Mouse (Mus musculus) hindbrain, embryonic 16.5 days (tissue): ENCODE data around the gene Scamp4. TPM values are rescaled to one million over a fixed set of nuclear protein-coding genes. Genes with fewer than 3 reads are reported as not detected.

Experiments used
- ATAC-seq: fragments of 200-750 bp; cut with Nextera tagmentation; 2 replicates; pipeline ENCODE4 v1.8.0; 2017; ENCODE audit warnings: moderate TSS enrichment, moderate library complexity
- H3K27ac ChIP-seq: fragments of 300-500 bp; sonication (generic); 2 replicates; pipeline ENCODE4 v1.5.1; 2014; ENCODE audit warnings: low read depth, mild to moderate bottlenecking, control low read depth, low read length, moderate library complexity
- H3K27me3 ChIP-seq: fragments of 300-500 bp; sonication (generic); replicated peaks from 2 replicates; pipeline ENCODE4 v1.6.1; 2014; ENCODE audit warnings: low read length; ENCODE audit not compliant: control insufficient read depth, insufficient read depth
- H3K36me3 ChIP-seq: fragments of 300-500 bp; sonication (generic); 2 replicates; pipeline ENCODE4 v1.6.1; 2014; ENCODE audit warnings: mild to moderate bottlenecking, low read length, moderate library complexity, mixed read lengths; ENCODE audit not compliant: control insufficient read depth, insufficient read depth
- H3K4me1 ChIP-seq: fragments of 300-500 bp; sonication (generic); 2 replicates; pipeline ENCODE4 v1.6.1; 2014; ENCODE audit warnings: low read depth, low read length; ENCODE audit not compliant: control insufficient read depth, insufficient read depth
- H3K4me2 ChIP-seq: fragments of 300-500 bp; sonication (generic); 2 replicates; pipeline ENCODE4 v1.6.1; 2014; ENCODE audit warnings: mild to moderate bottlenecking, low read length, control low read depth, moderate library complexity
- H3K4me3 ChIP-seq: fragments of 300-500 bp; sonication (generic); 2 replicates; pipeline ENCODE4 v1.5.1; 2014; ENCODE audit warnings: mild to moderate bottlenecking, low read length, control low read depth, moderate library complexity
- H3K9ac ChIP-seq: fragments of 300-500 bp; sonication (generic); 2 replicates; pipeline ENCODE4 v1.6.1; 2014; ENCODE audit warnings: low read depth, mild to moderate bottlenecking, control low read depth, low read length, moderate library complexity
- H3K9me3 ChIP-seq: fragments of 300-500 bp; sonication (generic); 2 replicates; pipeline ENCODE4 v1.6.1; 2014; ENCODE audit warnings: mild to moderate bottlenecking, low read length, moderate library complexity; ENCODE audit not compliant: control insufficient read depth
- WGBS: fragments of 180-500 bp; shearing (Covaris S2); extraction: QIAGEN DNeasy Blood & Tissue Kit; methylation state at CpG from one replicate; pipeline ENCODE4 v1.1.7; 2014; 5-methylcytosine and 5-hydroxymethylcytosine counted together
- microRNA-seq: library from miRNA; unstranded; fragments of <30 nt; microRNA quantifications from one replicate; pipeline ENCODE4, GENCODE M21; 2017
- polyA plus RNA-seq: library from polyadenylated mRNA; unstranded; fragments of >200 nt; fragmentation: Nextera tagmentation; extraction: Ambion mirVana; gene quantifications from 2 replicates; pipeline ENCODE4 v1.2.1, GENCODE M21; 2015

Gene Scamp4
- polyA plus RNA-seq, 1 experiment from 2014 or later = 73.6 TPM

DNA sequence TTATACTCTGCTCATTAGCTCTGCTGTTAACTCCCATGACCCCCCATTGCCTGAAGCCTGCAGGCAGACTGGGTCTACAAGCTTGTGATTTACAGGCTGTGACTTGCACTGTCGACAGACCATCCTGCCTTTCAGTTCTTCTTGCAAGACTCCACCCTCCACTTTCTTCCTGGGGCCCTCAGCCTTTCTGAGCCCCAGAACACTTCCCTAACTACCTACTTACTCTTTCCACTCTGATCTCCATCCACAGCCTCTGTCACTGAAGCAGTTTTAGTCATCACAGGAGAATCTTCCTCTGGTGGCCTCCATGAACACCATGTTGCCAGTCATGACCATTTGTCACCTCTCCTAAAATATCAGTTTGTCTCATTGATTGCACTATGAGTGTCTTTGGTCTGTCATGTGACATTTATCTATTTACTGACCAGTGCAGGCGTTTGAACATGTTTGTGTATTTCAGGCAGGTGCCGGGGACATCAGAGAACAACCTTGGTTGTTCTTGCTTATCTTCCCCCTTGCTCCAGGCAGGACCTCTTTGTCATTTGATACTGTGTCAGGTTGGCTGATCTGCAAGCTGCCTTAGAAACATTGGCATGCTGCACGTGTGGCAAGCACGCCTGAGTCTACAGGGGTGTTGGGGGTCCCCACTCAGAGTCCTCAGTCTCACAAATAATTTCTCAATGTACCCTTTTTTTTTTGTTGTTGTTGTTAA, 61.0 kb downstream of the Scamp4 start:
- Histone ChIP-seq H3K36me3 (peaks cover 24% of the 10 kb centered on the region), H3K4me3 (no peak overlapping the region), H3K4me2 (no peak overlapping the region), H3K9ac (no peak overlapping the region), H3K27ac (no peak overlapping the region), H3K27me3 (no peaks in the 10 kb centered on the region), H3K4me1 (peaks cover 4% of the 10 kb centered on the region), H3K9me3 (no peaks in the 10 kb centered on the region)
- ATAC-seq = no peak
- 63% methylated on average over 5 of the region's 5 CpGs for WGBS

DNA sequence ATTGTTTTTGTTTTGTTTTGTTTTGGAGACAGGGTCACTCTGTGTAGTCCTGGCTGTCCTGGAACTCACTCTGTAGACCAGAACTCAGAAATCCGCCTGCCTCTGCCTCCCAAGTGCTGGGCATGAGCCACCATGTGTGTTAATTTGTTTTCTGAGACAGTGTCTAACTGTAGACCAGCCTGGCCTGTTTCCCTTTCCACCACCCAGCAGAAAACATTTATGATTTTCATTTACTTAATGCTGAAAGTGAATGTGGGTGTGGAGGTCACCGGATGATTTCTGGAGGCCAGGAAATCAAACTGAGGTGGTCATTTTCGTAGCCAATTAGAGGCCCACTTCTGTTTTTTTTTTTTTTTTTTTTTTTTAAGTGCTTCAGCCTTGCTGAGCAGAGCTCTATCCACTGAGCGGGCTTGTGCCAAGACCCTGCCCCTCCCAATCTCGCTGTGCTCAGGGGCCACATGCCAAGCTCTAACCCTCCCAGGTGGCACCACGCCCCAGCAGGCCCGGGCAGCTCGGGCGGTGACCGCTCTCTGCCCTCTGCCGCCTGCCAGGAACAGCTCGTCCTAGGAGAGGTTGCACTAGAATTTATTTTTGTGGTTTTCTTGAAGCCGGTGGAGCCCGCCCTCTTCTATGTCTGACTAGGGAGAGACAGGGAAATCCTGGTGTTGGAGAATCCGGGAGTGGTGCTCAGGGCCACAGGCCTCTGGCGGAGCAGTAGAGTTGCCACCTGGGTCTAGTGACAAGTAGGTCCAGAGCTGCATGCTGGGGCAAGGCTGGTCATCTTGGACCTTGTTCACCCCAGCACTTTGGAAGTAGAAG, 61.7 kb downstream of the Scamp4 start:
- 31% methylated on average over 16 of the region's 16 CpGs for WGBS
- Histone ChIP-seq H3K9me3 (no peaks in the 10 kb centered on the region), H3K4me1 (no peaks in the 10 kb centered on the region; the same call in 1 of the 2 replicates), H3K27ac (peak overlapping the region; percentile 61; the same call in 1 of the 2 replicates), H3K36me3 (peaks cover 32% of the 10 kb centered on the region), H3K4me3 (no peak overlapping the region), H3K4me2 (no peak overlapping the region; the same call in 1 of the 2 replicates), H3K9ac (no peak overlapping the region), H3K27me3 (no peaks in the 10 kb centered on the region)
- ATAC-seq = no peak

DNA sequence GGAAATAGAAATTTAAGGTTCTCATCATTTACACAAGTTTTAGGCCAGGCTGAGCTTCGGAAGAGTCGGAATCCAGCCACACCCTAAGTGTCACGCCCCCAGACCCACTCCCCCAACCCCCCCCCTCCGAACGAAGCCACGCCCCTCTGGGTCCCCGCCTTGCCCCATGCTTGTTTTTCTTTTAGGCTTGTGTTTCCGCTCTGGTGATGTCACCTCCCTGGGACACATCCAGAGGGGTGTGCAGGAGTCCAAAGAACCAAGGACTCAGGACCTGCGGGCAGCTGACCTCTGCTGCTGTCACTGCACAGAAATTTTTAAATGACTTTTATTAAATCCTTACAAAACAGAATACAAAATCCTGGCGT, 62.3 kb downstream of the Scamp4 start:
- H3K9me3 ChIP-seq = no peaks in the 10 kb centered on the region
- no peaks in the 10 kb centered on the region; the same call in 1 of the 2 replicates for H3K4me1 ChIP-seq
- H3K4me2 ChIP-seq = no peak overlapping the region; the same call in 1 of the 2 replicates
- WGBS = 22% methylated on average over 10 of the region's 10 CpGs
- H3K27me3 ChIP-seq = no peaks in the 10 kb centered on the region
- peaks cover 34% of the 10 kb centered on the region for H3K36me3 ChIP-seq
- peak overlapping the region; percentile 61; the same call in 1 of the 2 replicates for H3K27ac ChIP-seq
- no peak for ATAC-seq
- H3K4me3 ChIP-seq = no peak overlapping the region
- peak overlapping the region; percentile 16; the same call in 1 of the 2 replicates for H3K9ac ChIP-seq

Small RNA genes within 50 kb of the gene (microRNA-seq; reads per million reads assigned to microRNA genes)
- not detected for gene Mir6912

Other genes starting within 250 kb of the Scamp4 start
- gene Plk5, start 246.4 kb upstream of the Scamp4 start, polyA plus RNA-seq = 9.3 and 11.0 TPM in 2 replicates
- gene Mex3d, start 215.2 kb upstream of the Scamp4 start, polyA plus RNA-seq = 9.1 and 9.2 TPM in 2 replicates
- 196 and 207 TPM in 2 replicates for gene Mbd3, start 203.3 kb upstream of the Scamp4 start, polyA plus RNA-seq
- 704 and 759 TPM in 2 replicates for gene Uqcr11, start 196.0 kb upstream of the Scamp4 start, polyA plus RNA-seq
- gene Tcf3, start 169.2 kb upstream of the Scamp4 start, polyA plus RNA-seq = 32.5 and 45.3 TPM in 2 replicates
- 1.2 and 1.3 TPM in 2 replicates for gene Onecut3, start 108.0 kb upstream of the Scamp4 start, polyA plus RNA-seq
- gene Atp8b3, start 63.7 kb upstream of the Scamp4 start, polyA plus RNA-seq = 1.5 and 1.6 TPM in 2 replicates
- 25.8 and 26.5 TPM in 2 replicates for gene Rexo1, start 41.3 kb upstream of the Scamp4 start, polyA plus RNA-seq
- gene Klf16, start 25.6 kb upstream of the Scamp4 start, polyA plus RNA-seq = 5.1 and 5.8 TPM in 2 replicates
- 127 and 130 TPM in 2 replicates for gene Abhd17a, start 12.5 kb upstream of the Scamp4 start, polyA plus RNA-seq
- 5.2 and 6.4 TPM in 2 replicates for gene Adat3, start within 50 bp of the Scamp4 start, polyA plus RNA-seq
- gene Gm49322, start 3.1 kb downstream of the Scamp4 start, polyA plus RNA-seq = 2.3 and 3.1 TPM in 2 replicates
- 24.9 and 77.7 TPM in 2 replicates for gene Csnk1g2, start 20.0 kb downstream of the Scamp4 start, polyA plus RNA-seq
- gene Btbd2, start 54.2 kb downstream of the Scamp4 start, polyA plus RNA-seq = 21.2 and 83.2 TPM in 2 replicates
- 35.6 and 55.7 TPM in 2 replicates for gene Mknk2, start 75.2 kb downstream of the Scamp4 start, polyA plus RNA-seq
- 56.9 and 59.5 TPM in 2 replicates for gene Mob3a, start 99.1 kb downstream of the Scamp4 start, polyA plus RNA-seq
- 43.7 and 50.4 TPM in 2 replicates for gene Izumo4, start 99.3 kb downstream of the Scamp4 start, polyA plus RNA-seq
- gene Ap3d1, start 139.4 kb downstream of the Scamp4 start, polyA plus RNA-seq = 102 and 105 TPM in 2 replicates
- gene Dot1l, start 152.3 kb downstream of the Scamp4 start, polyA plus RNA-seq = 13.2 and 16.9 TPM in 2 replicates
- 44.7 and 59.9 TPM in 2 replicates for gene Sf3a2, start 195.3 kb downstream of the Scamp4 start, polyA plus RNA-seq
- gene Plekhj1, start 195.8 kb downstream of the Scamp4 start, polyA plus RNA-seq = 129 and 140 TPM in 2 replicates
- gene Amh, start 202.4 kb downstream of the Scamp4 start, polyA plus RNA-seq = not detected in 2 replicates
- gene Jsrp1, start 210.6 kb downstream of the Scamp4 start, polyA plus RNA-seq = 1.1 and 1.2 TPM in 2 replicates
- 1,272 and 1,293 TPM in 2 replicates for gene Oaz1, start 223.8 kb downstream of the Scamp4 start, polyA plus RNA-seq
- gene Lingo3, start 241.2 kb downstream of the Scamp4 start, polyA plus RNA-seq = 22.1 and 23.3 TPM in 2 replicates